Mouse (Mus musculus): Measurements from ENCODE around the gene Mex3b.

The Mex3b gene

GRCm38 (mm10) chr7:82866486-82867270 lies 455 bp upstream of the Mex3b start:
- peak; percentile 91 for DNase-seq (ENCODE audit: low spot score)

- peak; percentile 36 for DNase-seq (ENCODE audit: low spot score)
Measured at GRCm38 (mm10) chr7:82868309-82869230, 1.4 kb downstream of the Mex3b start.

GRCm38 (mm10) chr7:82869231-82870147 lies 2.4 kb downstream of the Mex3b start:
- DNase-seq (ENCODE audit: low spot score), result peak; percentile 65

GRCm38 (mm10) chr7:82870148-82870513 lies 3.0 kb downstream of the Mex3b start:
- no peak for DNase-seq (ENCODE audit: low spot score)

- no peak for DNase-seq (ENCODE audit: low spot score)
Measured at GRCm38 (mm10) chr7:82876551-82876950, 9.4 kb downstream of the Mex3b start.

- DNase-seq (ENCODE audit: low spot score), result no peak
Measured at GRCm38 (mm10) chr7:82880016-82880415, 12.9 kb downstream of the Mex3b start.

GRCm38 (mm10) chr7:82880700-82881099 lies 13.6 kb downstream of the Mex3b start:
- DNase-seq (ENCODE audit: low spot score), result no peak

GRCm38 (mm10) chr7:82890317-82890850 lies 23.3 kb downstream of the Mex3b start:
- no peak for DNase-seq (ENCODE audit: low spot score)

- no peak for DNase-seq (ENCODE audit: low spot score)
Measured at GRCm38 (mm10) chr7:82890875-82891515, 23.9 kb downstream of the Mex3b start.

- no peak for DNase-seq (ENCODE audit: low spot score)
Measured at GRCm38 (mm10) chr7:82894366-82894765, 27.2 kb downstream of the Mex3b start.

- no peak for DNase-seq (ENCODE audit: low spot score)
Measured at GRCm38 (mm10) chr7:82895606-82896005, 28.5 kb downstream of the Mex3b start.

GRCm38 (mm10) chr7:82896750-82897149 lies 29.6 kb downstream of the Mex3b start:
- DNase-seq (ENCODE audit: low spot score), result no peak

GRCm38 (mm10) chr7:82899459-82900297 lies 32.5 kb downstream of the Mex3b start:
- DNase-seq (ENCODE audit: low spot score), result no peak

GRCm38 (mm10) chr7:82903006-82903405 lies 35.9 kb downstream of the Mex3b start:
- no peak for DNase-seq (ENCODE audit: low spot score)

- DNase-seq (ENCODE audit: low spot score), result no peak
Measured at GRCm38 (mm10) chr7:82905527-82905926, 38.4 kb downstream of the Mex3b start.

- peak; percentile 24 for DNase-seq (ENCODE audit: low spot score)
Measured at GRCm38 (mm10) chr7:82907081-82907480, 39.9 kb downstream of the Mex3b start.

- no peak for DNase-seq (ENCODE audit: low spot score)
Measured at GRCm38 (mm10) chr7:82910536-82911384, 43.6 kb downstream of the Mex3b start.

- DNase-seq (ENCODE audit: low spot score), result no peak
Measured at GRCm38 (mm10) chr7:82911501-82911900, 44.4 kb downstream of the Mex3b start.

GRCm38 (mm10) chr7:82914297-82914696 lies 47.2 kb downstream of the Mex3b start:
- no peak for DNase-seq (ENCODE audit: low spot score)
